Mouse (Mus musculus) gastrocnemius, postnatal 36 days (tissue): Measurements from ENCODE around the gene Mars. TPM values are rescaled to one million over a fixed set of nuclear protein-coding genes. Genes with fewer than 3 reads are reported as not detected.
A peak's percentile ranks its signal among the peaks of the same experiment; 100 is the strongest.

ENCODE experiments used
- DNase-seq, 2 experiments: peaks; one replicate each; pipeline ENCODE4 v3.0.0; 2022
- intact Hi-C: fragments of 180-260 bp; cut with DNase I; formaldehyde crosslinking; loops from one replicate; pipeline ENCODE4 v1.15.1; 2025
- long read RNA-seq, 2 experiments: library from polyadenylated mRNA; stranded (forward); transcript quantifications; one replicate each; pipeline ENCODE4 v2.0.0; 2021
- total RNA-seq, 2 experiments: library from RNA; stranded (reverse); gene quantifications; 2 replicates each; pipeline ENCODE4 v1.2.3; 2021

Mars gene
- 10 to 100 TPM; 54.1 to 56.1 TPM for total RNA-seq
- long read RNA-seq, experiment 1, transcript Mars-206 (22 exons, 2,962 nt) = major isoform, 30 of 55 reads
- long read RNA-seq, experiment 1, partial matches to known transcripts = 18 of 55 reads
- long read RNA-seq, experiment 1, other reads (novel, unspliced or antisense) = 6 of 55 reads
- long read RNA-seq, experiment 2, transcript Mars-206 (22 exons, 2,962 nt) = major isoform, 48 of 72 reads
- long read RNA-seq, experiment 2, partial matches to known transcripts = 16 of 72 reads
- long read RNA-seq, experiment 2, other reads (novel, unspliced or antisense) = 4 of 72 reads

GRCm38 (mm10) chr10:127311476-127312355, at the start of gene Mars:
Gene Mars (minus strand): TSS chr10:127311786.
- intact Hi-C loops = no loop called here
- DNase-seq = peak; percentile 88 to 90

- intact Hi-C loops = no loop called here
- no peak for DNase-seq
Observed at GRCm38 (mm10) chr10:127360714-127361113, 49.1 kb upstream of the Mars start.

- intact Hi-C loops = no loop called here
- no peak for DNase-seq
Observed at GRCm38 (mm10) chr10:127355336-127355735, 43.8 kb upstream of the Mars start.

- no peak for DNase-seq
Observed at GRCm38 (mm10) chr10:127353909-127354895, 42.6 kb upstream of the Mars start, which contains the start of gene Inhbe. Gene Inhbe (minus strand): TSS chr10:127354411.

GRCm38 (mm10) chr10:127352766-127353165, 41.2 kb upstream of the Mars start:
- intact Hi-C loops = no loop called here
- no peak for DNase-seq

More at GRCm38 (mm10) chr10:127353909-127354895, 42.6 kb upstream of the Mars start, which contains the start of gene Inhbe:
- intact Hi-C loops = no loop called here

GRCm38 (mm10) chr10:127352187-127352586, 40.6 kb upstream of the Mars start:
- intact Hi-C loops = no loop called here
- no peak for DNase-seq

- no peak for DNase-seq
- intact Hi-C loops = loop anchor here (2.0 kb wide), 1 partner anchor 103 kb away; no protein-coding TSS in a partner anchor
Observed at GRCm38 (mm10) chr10:127351719-127352118, 40.1 kb upstream of the Mars start.

GRCm38 (mm10) chr10:127351285-127351595, 39.7 kb upstream of the Mars start:
- DNase-seq = no peak
- intact Hi-C loops = loop anchor here (2.0 kb wide), 1 partner anchor 104 kb away; no protein-coding TSS in a partner anchor

- DNase-seq = peak in 1 of 2 experiments; percentile 50
- intact Hi-C loops = loop anchor here (2.0 kb wide), 1 partner anchor 104 kb away; no protein-coding TSS in a partner anchor
Observed at GRCm38 (mm10) chr10:127350594-127351284, 39.2 kb upstream of the Mars start.

- no peak for DNase-seq
- intact Hi-C loops = loop anchor here (2.0 kb wide), 1 partner anchor 105 kb away; no protein-coding TSS in a partner anchor
Observed at GRCm38 (mm10) chr10:127349810-127350209, 38.2 kb upstream of the Mars start.

- intact Hi-C loops = no loop called here
Observed at GRCm38 (mm10) chr10:127348957-127349356, 37.4 kb upstream of the Mars start.

GRCm38 (mm10) chr10:127346173-127346572, 34.6 kb upstream of the Mars start:
- intact Hi-C loops = no loop called here
- no peak for DNase-seq

More at GRCm38 (mm10) chr10:127348957-127349356, 37.4 kb upstream of the Mars start:
- DNase-seq = no peak

- DNase-seq = no peak
- intact Hi-C loops = loop anchor here (5.0 kb wide), 1 partner anchor 166 kb away; no protein-coding TSS in a partner anchor
Observed at GRCm38 (mm10) chr10:127343029-127343428, 31.4 kb upstream of the Mars start.

- intact Hi-C loops = loop anchor here (5.0 kb wide), 1 partner anchor 165 kb away; no protein-coding TSS in a partner anchor
- peak; percentile 81 to 84 for DNase-seq
Observed at GRCm38 (mm10) chr10:127341891-127342639, 30.5 kb upstream of the Mars start, which contains the start of gene Gli1. Gene Gli1 (minus strand): TSS chr10:127341974.

- DNase-seq = no peak
- intact Hi-C loops = loop anchor here (5.0 kb wide), 1 partner anchor 164 kb away; no protein-coding TSS in a partner anchor
Observed at GRCm38 (mm10) chr10:127341360-127341690, 29.7 kb upstream of the Mars start.

GRCm38 (mm10) chr10:127340577-127341359, 29.2 kb upstream of the Mars start:
- no peak for DNase-seq
- intact Hi-C loops = loop anchor here (5.0 kb wide), 1 partner anchor 163 kb away; no protein-coding TSS in a partner anchor
